Mouse (Mus musculus): ENCODE data around the gene Slc16a4.
"Not testable (repeated sequence)": the region's sequence is repeated elsewhere in the genome, so short reads cannot be mapped to it uniquely, and the experiment has no call there.

The Slc16a4 gene

GRCm38 (mm10) chr3:107295672-107296360 is 4.8 kb downstream of the Slc16a4 start:
- in situ Hi-C loops (cut with MboI, MseI): no loop called here

- in situ Hi-C loops (cut with MboI, MseI): not testable (repeated sequence)
These were observed 5.9 kb downstream of the Slc16a4 start for GRCm38 (mm10) chr3:107296917-107297316.

- in situ Hi-C loops (cut with MboI, MseI): no loop called here
These were observed 26.3 kb downstream of the Slc16a4 start for GRCm38 (mm10) chr3:107317338-107317737.

GRCm38 (mm10) chr3:107321141-107321540 is 30.1 kb downstream of the Slc16a4 start:
- in situ Hi-C loops (cut with MboI, MseI): loop anchor here (10.0 kb wide), 1 partner anchor 1556 kb away; no protein-coding TSS in a partner anchor

- in situ Hi-C loops (cut with MboI, MseI): loop anchor here (10.0 kb wide), 1 partner anchor 1557 kb away; no protein-coding TSS in a partner anchor
These were observed 30.7 kb downstream of the Slc16a4 start for GRCm38 (mm10) chr3:107321776-107322175.

- in situ Hi-C loops (cut with MboI, MseI): loop anchor here (10.0 kb wide), 1 partner anchor 1562 kb away; no protein-coding TSS in a partner anchor
These were observed 35.4 kb downstream of the Slc16a4 start for GRCm38 (mm10) chr3:107326442-107326841.

- in situ Hi-C loops (cut with MboI, MseI): no loop called here
These were observed 39.7 kb downstream of the Slc16a4 start for GRCm38 (mm10) chr3:107330503-107331424.

- in situ Hi-C loops (cut with MboI, MseI): no loop called here
These were observed 40.7 kb downstream of the Slc16a4 start for GRCm38 (mm10) chr3:107331746-107332126.

GRCm38 (mm10) chr3:107332127-107332959 is 41.3 kb downstream of the Slc16a4 start:
- in situ Hi-C loops (cut with MboI, MseI): no loop called here

- in situ Hi-C loops (cut with MboI, MseI): no loop called here
These were observed 41.9 kb downstream of the Slc16a4 start for GRCm38 (mm10) chr3:107332960-107333380.

- in situ Hi-C loops (cut with MboI, MseI): no loop called here
These were observed 42.6 kb downstream of the Slc16a4 start, which contains the start of gene Rbm15 for GRCm38 (mm10) chr3:107333381-107334201. Gene Rbm15, minus strand, starts transcription at chr3:107333673.

- in situ Hi-C loops (cut with MboI, MseI): no loop called here
These were observed 43.3 kb downstream of the Slc16a4 start for GRCm38 (mm10) chr3:107334202-107334934.

- in situ Hi-C loops (cut with MboI, MseI): no loop called here
These were observed 52.9 kb downstream of the Slc16a4 start for GRCm38 (mm10) chr3:107343971-107344370.

- in situ Hi-C loops (cut with MboI, MseI): no loop called here
These were observed 54.1 kb downstream of the Slc16a4 start for GRCm38 (mm10) chr3:107345033-107345725.

- in situ Hi-C loops (cut with MboI, MseI): no loop called here
These were observed 58.0 kb downstream of the Slc16a4 start for GRCm38 (mm10) chr3:107349006-107349405.

- in situ Hi-C loops (cut with MboI, MseI): loop anchor here (5.0 kb wide), 1 partner anchor 111 kb away; no protein-coding TSS in a partner anchor
These were observed 60.7 kb downstream of the Slc16a4 start for GRCm38 (mm10) chr3:107351706-107352105.

- in situ Hi-C loops (cut with MboI, MseI): no loop called here
These were observed 64.7 kb downstream of the Slc16a4 start for GRCm38 (mm10) chr3:107355618-107356260.

GRCm38 (mm10) chr3:107356964-107357441 is 66.0 kb downstream of the Slc16a4 start:
- in situ Hi-C loops (cut with MboI, MseI): no loop called here

All from T-helper 1 cell (primary cell).